Mouse (Mus musculus): ENCODE measurements around the gene Neurog1. TPM values are rescaled to one million over a fixed set of nuclear protein-coding genes. Genes with fewer than 3 reads are reported as not detected.
A peak's percentile ranks its signal among the peaks of the same experiment; 100 is the strongest.

The Neurog1 gene
- polyA plus RNA-seq, 1 experiment from 2014 or later = 3.1 TPM

GRCm38 (mm10) chr13:56228790-56229189 lies 23.2 kb downstream of the Neurog1 start:
- Histone ChIP-seq H3K36me3 (no peaks in the 10 kb centered on the region), H3K27ac (replicated peaks) (no peak overlapping the region), H3K9ac (replicated peaks) (no peak overlapping the region), H3K4me2 (replicated peaks) (no peak overlapping the region), H3K9me3 (no peaks in the 10 kb centered on the region), H3K4me1 (peaks cover 16% of the 10 kb centered on the region), H3K27me3 (0 out of 2 replicates have a peak, but pooled peaks cover under 1% of the 10 kb centered on the region), H3K4me3 (no peak overlapping the region)
- ATAC-seq (replicated peaks) = no peak
- 5% methylated on average over 7 of the region's 7 CpGs for WGBS

DNA sequence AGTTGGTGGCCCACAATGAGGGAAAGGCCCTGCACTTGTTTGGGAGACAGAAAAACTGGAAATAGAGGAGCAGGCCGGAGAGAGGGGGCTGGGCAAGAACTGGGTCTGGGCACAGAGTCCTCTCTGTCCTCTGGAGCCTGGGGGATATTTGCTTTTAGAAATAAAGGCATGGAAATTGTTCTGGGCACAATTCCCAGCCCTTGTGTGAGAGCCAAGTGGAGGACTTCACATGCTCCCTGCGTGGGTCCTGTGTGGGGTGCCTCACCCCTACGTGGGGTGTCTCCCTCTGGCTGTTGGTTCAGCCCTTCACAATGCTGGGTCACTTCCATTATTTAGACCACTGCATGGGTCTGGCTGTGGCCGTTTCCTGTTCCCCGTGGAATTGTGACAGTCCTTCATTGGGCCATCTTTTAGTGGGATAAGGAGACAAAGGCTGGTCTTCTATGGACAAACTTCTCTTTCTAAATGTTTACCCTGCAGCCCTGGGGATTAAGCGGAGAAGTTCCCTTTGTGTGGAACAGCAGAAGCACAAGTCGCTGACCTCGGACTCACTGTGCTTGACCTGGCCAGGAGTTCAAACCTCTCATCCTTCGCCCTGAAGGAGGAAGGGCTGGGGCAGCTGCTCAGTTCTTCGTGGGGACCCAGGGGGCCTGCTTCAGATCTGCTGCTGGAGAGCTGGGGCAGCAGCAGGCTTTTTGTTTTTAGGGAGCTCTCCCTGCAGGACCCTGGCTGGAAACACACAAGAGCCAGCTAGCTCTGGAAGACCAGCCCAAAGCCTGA lies 25.6 kb downstream of the Neurog1 start:
- Histone ChIP-seq H3K27me3 (peaks cover 11% of the 10 kb centered on the region; the same call in 1 of the 2 replicates), H3K27ac (replicated peaks) (no peak overlapping the region), H3K4me3 (no peak overlapping the region), H3K9me3 (no peaks in the 10 kb centered on the region), H3K4me1 (peaks cover 36% of the 10 kb centered on the region), H3K36me3 (no peaks in the 10 kb centered on the region), H3K4me2 (replicated peaks) (no peak overlapping the region), H3K9ac (replicated peaks) (no peak overlapping the region)
- no peak for ATAC-seq (replicated peaks)
- 14% methylated on average over 10 of the region's 10 CpGs for WGBS

DNA sequence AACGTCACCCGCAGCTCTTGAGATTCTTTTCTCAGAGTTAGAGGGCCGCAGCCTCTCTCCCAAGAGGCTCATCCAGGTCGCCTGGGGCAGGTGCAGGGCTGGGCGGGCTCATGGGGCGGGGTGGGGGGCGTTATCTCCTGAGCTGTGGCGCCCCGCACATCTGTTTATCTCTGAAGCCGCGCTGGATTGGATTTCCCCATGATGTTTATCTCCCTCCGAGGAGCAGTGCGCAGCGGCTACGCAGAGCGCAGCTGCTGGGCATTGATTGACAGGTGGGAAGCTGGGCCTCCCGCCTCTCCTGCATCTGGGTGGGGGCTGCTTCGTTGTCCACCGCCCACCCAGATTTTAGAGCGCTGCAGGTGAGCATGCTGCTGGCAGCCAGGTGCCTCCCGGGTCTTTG lies 28.3 kb downstream of the Neurog1 start:
- no peak overlapping the region for H3K4me3 ChIP-seq
- H3K27ac ChIP-seq (replicated peaks) = no peak overlapping the region
- peaks cover 11% of the 10 kb centered on the region; the same call in 1 of the 2 replicates for H3K27me3 ChIP-seq
- ATAC-seq (replicated peaks) = no peak
- H3K36me3 ChIP-seq = no peaks in the 10 kb centered on the region
- WGBS = 15% methylated on average over 21 of the region's 21 CpGs
- H3K4me2 ChIP-seq (replicated peaks) = no peak overlapping the region
- no peaks in the 10 kb centered on the region for H3K9me3 ChIP-seq
- peaks cover 36% of the 10 kb centered on the region for H3K4me1 ChIP-seq
- H3K9ac ChIP-seq (replicated peaks) = no peak overlapping the region

DNA sequence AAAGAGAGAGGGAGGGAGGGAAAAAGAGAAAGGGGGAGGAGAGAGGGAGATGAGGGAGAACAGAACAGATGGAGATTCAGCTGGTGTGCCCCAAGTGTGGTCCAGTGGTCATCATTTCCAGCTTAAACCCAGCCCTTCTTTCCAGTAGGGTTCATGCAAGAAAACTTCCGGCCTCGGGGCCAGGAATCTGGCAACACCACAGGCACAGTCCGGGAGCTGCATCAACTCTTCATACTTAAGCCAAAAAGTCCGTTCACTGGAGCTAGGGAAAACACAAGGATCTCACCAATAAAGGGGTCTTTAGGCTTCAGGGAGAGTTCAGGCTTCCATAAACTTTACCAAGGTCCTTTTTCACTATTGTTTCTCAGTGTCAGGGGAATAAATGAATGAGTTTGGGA lies 29.1 kb downstream of the Neurog1 start:
- Histone ChIP-seq H3K27me3 (peaks cover 11% of the 10 kb centered on the region; the same call in 1 of the 2 replicates), H3K4me3 (no peak overlapping the region), H3K9me3 (no peaks in the 10 kb centered on the region), H3K4me2 (replicated peaks) (no peak overlapping the region), H3K9ac (replicated peaks) (no peak overlapping the region), H3K4me1 (peaks cover 35% of the 10 kb centered on the region), H3K27ac (replicated peaks) (0 out of 2 replicates have a peak overlapping the region, but pooled peaks have one; percentile 83), H3K36me3 (no peaks in the 10 kb centered on the region)
- no peak for ATAC-seq (replicated peaks)
- 20% methylated on average over 4 of the region's 4 CpGs for WGBS

DNA sequence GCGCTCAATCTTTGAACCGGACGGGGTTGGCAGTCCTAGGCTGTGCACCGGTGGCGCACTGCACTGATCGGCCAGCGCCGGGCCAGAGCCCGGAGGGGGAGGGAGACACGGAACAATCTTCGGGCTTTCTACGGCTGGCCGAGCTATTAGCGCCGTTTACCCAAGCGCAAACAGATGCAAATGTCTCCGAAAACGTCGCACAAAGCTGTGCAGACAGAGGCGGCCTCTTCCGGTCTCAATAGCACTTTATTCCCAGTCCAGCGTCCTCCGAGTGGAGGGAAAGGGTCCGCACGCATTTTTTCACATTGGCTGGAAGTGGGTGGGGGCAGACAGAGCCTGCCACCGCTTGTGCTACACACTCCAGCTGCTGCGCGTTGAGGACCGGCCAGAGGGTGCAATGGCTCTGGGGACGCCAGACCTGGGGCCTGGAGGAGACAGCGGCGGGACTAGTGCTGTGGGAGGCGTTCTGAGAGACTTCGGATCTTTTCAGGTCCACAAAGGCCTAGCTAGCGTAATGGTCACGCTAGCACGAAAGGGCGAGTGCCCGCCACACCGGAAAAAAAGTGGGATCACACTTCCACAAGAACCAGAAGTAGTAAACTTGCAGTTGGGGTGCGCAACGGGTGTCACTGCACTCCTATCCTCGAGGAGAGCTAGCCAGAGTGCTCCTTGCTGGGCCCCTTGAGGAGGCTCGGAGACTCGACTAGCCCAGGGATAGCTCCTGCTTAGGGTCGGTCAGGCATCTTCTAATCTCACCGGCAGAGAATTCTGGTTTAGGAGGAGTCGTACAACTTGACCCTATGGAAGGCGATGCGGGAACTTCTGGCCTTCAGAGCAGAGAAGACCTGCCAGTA lies 29.7 kb downstream of the Neurog1 start:
- Histone ChIP-seq H3K9me3 (no peaks in the 10 kb centered on the region), H3K4me2 (replicated peaks) (peak overlapping the region; percentile 90), H3K36me3 (no peaks in the 10 kb centered on the region), H3K27me3 (peaks cover 11% of the 10 kb centered on the region; the same call in 1 of the 2 replicates), H3K9ac (replicated peaks) (peak overlapping the region; percentile 53), H3K27ac (replicated peaks) (peak overlapping the region; percentile 83), H3K4me1 (peaks cover 35% of the 10 kb centered on the region), H3K4me3 (peak overlapping the region; percentile 40)
- WGBS = 5% methylated on average over 50 of the region's 50 CpGs
- peak; percentile 76 for ATAC-seq (replicated peaks)

DNA sequence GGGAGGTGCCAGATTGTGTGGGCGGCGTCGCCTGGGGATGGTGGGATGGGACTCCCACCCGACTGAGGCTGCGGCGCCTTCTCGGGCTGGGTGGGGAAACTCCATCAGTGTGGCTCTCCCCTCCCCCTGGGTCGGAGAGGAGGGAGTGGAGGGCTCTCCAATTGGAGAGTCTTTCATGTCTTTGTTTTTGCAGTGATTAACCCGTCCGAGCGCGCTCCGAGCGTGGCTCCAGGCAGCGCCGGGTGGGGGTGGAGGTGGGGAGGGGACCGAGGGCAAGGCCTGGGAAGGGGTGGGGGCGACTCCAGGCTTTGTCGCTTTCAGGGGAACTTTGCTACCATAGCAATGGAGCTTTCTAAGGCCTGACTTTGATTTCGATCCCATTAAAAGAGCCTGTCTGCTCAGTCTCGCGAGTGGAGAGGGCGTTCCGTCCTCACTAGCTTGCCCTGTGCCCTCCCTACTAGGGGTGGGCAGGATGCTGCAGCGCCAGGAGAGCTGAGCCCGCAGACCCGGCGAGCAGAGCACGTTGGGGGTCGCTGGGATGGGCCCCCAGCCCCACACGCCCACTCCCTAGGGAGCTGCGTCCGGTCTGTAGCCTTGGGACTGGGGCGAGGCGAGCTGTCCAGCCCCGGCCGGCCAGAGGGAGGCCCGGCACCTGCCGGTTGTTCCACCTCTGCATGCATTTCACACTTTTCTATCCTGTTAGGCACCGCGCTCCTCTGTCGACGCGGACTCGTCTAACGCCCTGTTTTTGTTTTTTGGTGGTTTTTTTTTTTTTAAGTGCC lies 30.6 kb downstream of the Neurog1 start:
- Histone ChIP-seq H3K4me2 (replicated peaks) (peak overlapping the region; percentile 90), H3K36me3 (no peaks in the 10 kb centered on the region), H3K9ac (replicated peaks) (peak overlapping the region; percentile 53), H3K4me1 (peaks cover 35% of the 10 kb centered on the region), H3K27me3 (peaks cover 11% of the 10 kb centered on the region; the same call in 1 of the 2 replicates), H3K4me3 (peak overlapping the region; percentile 40), H3K27ac (replicated peaks) (peak overlapping the region; percentile 83), H3K9me3 (no peaks in the 10 kb centered on the region)
- ATAC-seq (replicated peaks) = peak; percentile 84
- under 1% methylated on average over 45 of the region's 46 CpGs for WGBS

- Histone ChIP-seq H3K4me2 (replicated peaks) (no peak overlapping the region), H3K27ac (replicated peaks) (no peak overlapping the region), H3K9me3 (no peaks in the 10 kb centered on the region), H3K36me3 (no peaks in the 10 kb centered on the region), H3K4me3 (no peak overlapping the region), H3K4me1 (peaks cover 40% of the 10 kb centered on the region), H3K9ac (replicated peaks) (no peak overlapping the region), H3K27me3 (peaks cover 11% of the 10 kb centered on the region; the same call in 1 of the 2 replicates)
- no peak for ATAC-seq (replicated peaks)
- WGBS = 62% methylated on average over 9 of the region's 9 CpGs
Measured at GRCm38 (mm10) chr13:56219254-56219653, 32.7 kb downstream of the Neurog1 start.

GRCm38 (mm10) chr13:56216090-56216489 lies 35.9 kb downstream of the Neurog1 start:
- WGBS = 17% methylated on average over 4 of the region's 4 CpGs
- no peak overlapping the region for H3K27ac ChIP-seq (replicated peaks)
- no peak overlapping the region for H3K4me2 ChIP-seq (replicated peaks)
- no peak overlapping the region for H3K4me3 ChIP-seq
- H3K9ac ChIP-seq (replicated peaks) = no peak overlapping the region
- H3K9me3 ChIP-seq = peaks cover 3% of the 10 kb centered on the region; the same call in 1 of the 2 replicates
- H3K27me3 ChIP-seq = no peaks in the 10 kb centered on the region
- H3K36me3 ChIP-seq = no peaks in the 10 kb centered on the region
- peaks cover 15% of the 10 kb centered on the region for H3K4me1 ChIP-seq
- ATAC-seq (replicated peaks) = no peak

- no peaks in the 10 kb centered on the region for H3K36me3 ChIP-seq
- no peak overlapping the region for H3K4me2 ChIP-seq (replicated peaks)
- 10% methylated on average over 5 of the region's 5 CpGs for WGBS
- H3K9ac ChIP-seq (replicated peaks) = no peak overlapping the region
- peaks cover 6% of the 10 kb centered on the region; the same call in 1 of the 2 replicates for H3K9me3 ChIP-seq
- H3K27me3 ChIP-seq = no peaks in the 10 kb centered on the region
- no peak overlapping the region for H3K4me3 ChIP-seq
- no peak for ATAC-seq (replicated peaks)
- H3K4me1 ChIP-seq = peaks cover 12% of the 10 kb centered on the region; the same call in 1 of the 2 replicates
- H3K27ac ChIP-seq (replicated peaks) = no peak overlapping the region
Measured at GRCm38 (mm10) chr13:56214633-56215032, 37.3 kb downstream of the Neurog1 start.

GRCm38 (mm10) chr13:56209067-56209411 lies 42.9 kb downstream of the Neurog1 start:
- Histone ChIP-seq H3K9me3 (peaks cover 6% of the 10 kb centered on the region; the same call in 1 of the 2 replicates), H3K36me3 (no peaks in the 10 kb centered on the region), H3K4me1 (peaks cover 19% of the 10 kb centered on the region), H3K4me2 (replicated peaks) (peak overlapping the region; percentile 43), H3K9ac (replicated peaks) (peak overlapping the region; percentile 33; the same call in 1 of the 2 replicates), H3K27ac (replicated peaks) (peak overlapping the region; percentile 58), H3K4me3 (peak overlapping the region; percentile 14; the same call in 1 of the 2 replicates), H3K27me3 (no peaks in the 10 kb centered on the region)
- ATAC-seq (replicated peaks) = no peak
- WGBS = 10% methylated on average over 8 of the region's 8 CpGs

DNA sequence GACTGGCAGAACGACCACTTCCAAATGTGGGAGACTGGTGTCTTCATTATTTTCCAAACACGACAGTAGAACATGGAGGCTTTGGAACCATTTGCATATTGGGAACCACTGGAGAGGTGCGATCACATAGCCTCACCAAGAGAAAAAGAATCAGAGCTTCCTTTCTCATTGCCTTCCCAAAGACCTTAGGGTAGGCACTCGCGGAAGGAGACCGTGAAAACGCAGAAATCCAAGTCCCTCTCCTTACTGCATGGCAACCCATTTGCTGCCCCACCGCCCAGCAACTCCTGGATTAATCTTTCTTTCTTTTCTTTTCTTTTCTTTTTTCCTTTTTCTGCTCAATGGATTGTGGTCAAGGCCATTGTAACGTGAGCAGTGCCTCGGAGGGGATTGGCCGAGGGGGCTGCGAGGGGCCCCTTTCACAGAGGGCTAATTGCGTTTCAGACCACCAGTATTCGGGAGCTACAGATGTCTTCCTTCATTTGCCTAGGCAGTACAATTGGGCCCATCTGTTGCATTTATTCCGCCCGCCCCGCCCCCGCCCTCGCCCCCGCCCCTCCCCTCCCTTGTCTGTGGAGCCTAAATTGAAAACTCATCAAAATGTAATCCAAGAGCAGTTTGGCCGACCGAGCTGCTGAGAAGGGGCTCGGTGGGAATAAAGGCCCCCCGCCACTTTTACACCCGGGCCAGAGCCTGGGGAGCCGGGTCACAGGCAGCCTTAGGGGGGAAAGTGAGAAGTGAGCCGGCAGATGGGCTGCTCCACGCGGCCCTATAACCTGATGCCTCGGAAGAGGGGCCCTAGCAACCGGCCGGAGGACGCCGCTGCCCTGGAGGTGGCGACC lies 43.5 kb downstream of the Neurog1 start:
- WGBS = 2% methylated on average over 35 of the region's 35 CpGs
- Histone ChIP-seq H3K4me3 (peak overlapping the region; percentile 14; the same call in 1 of the 2 replicates), H3K4me2 (replicated peaks) (peak overlapping the region; percentile 43), H3K27me3 (no peaks in the 10 kb centered on the region), H3K9me3 (peaks cover 6% of the 10 kb centered on the region; the same call in 1 of the 2 replicates), H3K4me1 (peaks cover 19% of the 10 kb centered on the region), H3K36me3 (no peaks in the 10 kb centered on the region), H3K9ac (replicated peaks) (peak overlapping the region; percentile 33; the same call in 1 of the 2 replicates), H3K27ac (replicated peaks) (peak overlapping the region; percentile 65)
- ATAC-seq (replicated peaks) = peak; percentile 87

All from forebrain, embryonic 15.5 days (tissue).